Mouse (Mus musculus) left cerebral cortex, adult 6 months (tissue): ENCODE results near the gene Ptges2. TPM values are rescaled to one million over a fixed set of nuclear protein-coding genes. Genes with fewer than 3 reads are reported as not detected.

Experiments used
- long read RNA-seq, 2 experiments: library from polyadenylated mRNA; unstranded; transcript quantifications; one replicate each; pipeline ENCODE4 v2.0.0; 2019 to 2020
- polyA plus RNA-seq: library from polyadenylated mRNA; unstranded; fragments of <200 nt; fragmentation: Nextera tagmentation; gene quantifications from 2 replicates; pipeline ENCODE4 v1.2.3, GENCODE M21; 2021

Ptges2 gene
- polyA plus RNA-seq = 16.4 and 56.6 TPM in 2 replicates
- long read RNA-seq, experiment 1, full-length matches to known transcripts = 89 of 113 reads
- long read RNA-seq, experiment 1, partial matches to known transcripts = 5 of 113 reads
- long read RNA-seq, experiment 1, other reads (novel, unspliced or antisense) = 19 of 113 reads
- long read RNA-seq, experiment 2, full-length matches to known transcripts = 13 of 31 reads
- long read RNA-seq, experiment 2, partial matches to known transcripts = 12 of 31 reads
- long read RNA-seq, experiment 2, other reads (novel, unspliced or antisense) = 6 of 31 reads

GRCm38 (mm10) chr2:32395484-32395945 lies at the start of gene Ptges2:
TSS of gene Ptges2 (plus strand) at chr2:32395896.

DNA sequence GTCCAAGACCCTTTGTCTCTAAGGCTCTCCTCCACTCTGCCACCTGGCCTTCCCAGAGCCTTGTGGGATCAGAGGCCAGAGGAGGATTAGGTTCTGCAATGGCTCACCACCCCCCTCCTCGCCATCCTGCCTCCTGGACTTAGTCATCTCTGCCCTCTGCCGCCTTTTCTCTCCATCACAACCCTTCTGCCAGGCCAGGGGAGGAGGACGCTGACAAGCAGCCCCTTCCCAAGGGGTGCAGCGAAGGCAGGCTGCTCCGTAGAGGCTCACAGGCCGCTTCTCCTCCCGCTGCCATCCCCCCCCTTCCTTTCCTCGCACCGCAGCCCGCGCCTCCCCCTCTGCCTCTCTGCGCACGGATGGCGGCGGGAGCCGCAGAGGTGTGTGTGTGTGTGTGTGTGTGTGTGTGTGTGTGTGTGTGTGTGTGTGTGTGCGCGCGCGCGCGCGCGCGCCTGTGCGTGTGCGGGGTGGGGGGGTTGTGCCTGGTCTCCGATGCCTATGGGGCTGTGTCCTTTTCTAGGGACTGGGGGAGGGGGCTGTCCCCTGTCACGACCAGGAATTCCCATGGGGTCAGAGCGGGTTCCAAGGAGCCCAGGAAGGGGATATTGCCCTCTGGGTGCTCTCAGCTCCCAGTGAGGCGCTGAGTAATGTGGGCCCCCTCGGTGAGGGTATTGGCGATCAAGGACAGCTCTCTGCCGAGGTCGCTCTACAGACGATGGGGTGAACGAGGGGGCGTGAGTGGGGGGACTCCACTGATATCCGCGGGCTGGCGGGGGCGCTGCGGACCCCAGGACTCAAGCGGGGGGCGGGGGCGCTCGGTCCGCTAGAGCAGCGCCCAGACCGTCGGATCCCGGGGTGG lies 43.3 kb upstream of the Ptges2 start, which contains the start of gene Ciz1:
TSS of gene Ciz1 (plus strand) at position 177 of the 856 bp plus-strand sequence.

DNA sequence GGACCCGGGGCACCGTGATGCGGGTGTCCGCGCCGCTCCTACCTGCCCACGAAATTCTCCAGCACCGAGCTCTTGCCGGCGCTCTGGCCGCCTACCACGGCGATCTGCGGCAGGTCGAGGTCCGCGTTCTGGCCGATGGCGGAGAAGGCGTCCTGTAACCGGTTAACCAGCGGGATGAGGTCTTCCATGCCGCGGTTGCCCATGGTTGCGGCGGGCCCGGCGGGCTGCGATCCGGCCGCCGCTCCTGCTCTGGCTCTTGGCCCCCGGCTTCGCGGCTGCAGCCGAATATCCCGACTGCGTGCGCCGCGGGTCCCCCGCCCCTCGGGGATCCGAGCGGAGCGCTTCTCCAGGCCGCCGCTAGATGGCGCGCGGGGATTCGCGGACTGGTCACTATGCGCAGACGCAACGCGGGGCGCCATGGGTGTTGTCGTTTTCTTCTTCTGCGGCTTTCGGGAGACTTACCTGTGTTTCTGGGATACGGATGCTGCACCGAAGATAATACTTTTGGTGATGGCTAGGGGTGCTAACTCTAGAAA lies 42.6 kb upstream of the Ptges2 start, which contains the start of gene Dnm1:
TSS of gene Dnm1 (minus strand) at position 332 of the 536 bp plus-strand sequence.

GRCm38 (mm10) chr2:32381775-32382223 lies 13.9 kb upstream of the Ptges2 start, which contains the start of gene 1110008P14Rik:
TSS of gene 1110008P14Rik (minus strand) at chr2:32381938.

DNA sequence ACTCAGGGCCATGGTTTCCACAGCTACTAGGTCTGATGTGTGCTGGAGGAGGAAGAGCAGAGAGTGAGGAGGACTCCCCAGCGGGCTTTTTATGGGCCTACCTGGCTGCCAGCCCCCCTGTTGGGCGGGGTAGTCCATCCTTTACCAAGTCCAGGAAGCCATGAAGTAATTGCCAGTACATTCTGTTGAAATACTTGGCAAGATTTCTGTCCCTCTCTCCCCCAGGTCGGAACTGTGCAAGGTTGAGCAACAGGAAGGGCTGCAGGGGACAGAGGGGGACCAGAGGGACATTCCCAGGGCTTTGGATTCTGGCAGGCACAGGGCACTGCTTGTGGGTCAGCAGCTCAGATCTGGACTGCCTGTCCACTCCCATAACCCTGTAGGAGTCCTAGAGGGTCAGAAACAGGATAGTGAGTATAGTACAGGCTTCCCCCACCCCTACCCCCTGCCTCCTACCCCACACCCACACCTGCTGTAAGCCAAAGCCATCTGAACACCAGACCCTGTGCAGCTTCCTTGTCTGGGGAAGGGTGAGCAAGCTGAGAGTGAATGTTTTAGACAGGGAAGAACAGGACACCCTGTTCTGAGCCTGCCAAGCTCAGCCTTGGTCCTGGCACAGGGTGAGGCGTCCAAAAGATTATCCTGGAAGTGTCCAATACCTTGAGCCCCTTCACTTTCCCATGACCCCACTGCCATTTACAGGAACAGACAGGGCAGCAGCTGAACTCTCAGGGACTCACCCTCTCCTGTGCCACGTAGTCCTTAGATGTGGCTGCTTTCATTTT lies 7.8 kb upstream of the Ptges2 start, which contains the start of gene Lcn2:
TSS of gene Lcn2 (minus strand) at position 547 of the 785 bp plus-strand sequence.

GRCm38 (mm10) chr2:32449761-32450754 lies 54.4 kb downstream of the Ptges2 start, which contains the start of gene Naif1:
TSS of gene Naif1 (plus strand) at chr2:32450457.

DNA sequence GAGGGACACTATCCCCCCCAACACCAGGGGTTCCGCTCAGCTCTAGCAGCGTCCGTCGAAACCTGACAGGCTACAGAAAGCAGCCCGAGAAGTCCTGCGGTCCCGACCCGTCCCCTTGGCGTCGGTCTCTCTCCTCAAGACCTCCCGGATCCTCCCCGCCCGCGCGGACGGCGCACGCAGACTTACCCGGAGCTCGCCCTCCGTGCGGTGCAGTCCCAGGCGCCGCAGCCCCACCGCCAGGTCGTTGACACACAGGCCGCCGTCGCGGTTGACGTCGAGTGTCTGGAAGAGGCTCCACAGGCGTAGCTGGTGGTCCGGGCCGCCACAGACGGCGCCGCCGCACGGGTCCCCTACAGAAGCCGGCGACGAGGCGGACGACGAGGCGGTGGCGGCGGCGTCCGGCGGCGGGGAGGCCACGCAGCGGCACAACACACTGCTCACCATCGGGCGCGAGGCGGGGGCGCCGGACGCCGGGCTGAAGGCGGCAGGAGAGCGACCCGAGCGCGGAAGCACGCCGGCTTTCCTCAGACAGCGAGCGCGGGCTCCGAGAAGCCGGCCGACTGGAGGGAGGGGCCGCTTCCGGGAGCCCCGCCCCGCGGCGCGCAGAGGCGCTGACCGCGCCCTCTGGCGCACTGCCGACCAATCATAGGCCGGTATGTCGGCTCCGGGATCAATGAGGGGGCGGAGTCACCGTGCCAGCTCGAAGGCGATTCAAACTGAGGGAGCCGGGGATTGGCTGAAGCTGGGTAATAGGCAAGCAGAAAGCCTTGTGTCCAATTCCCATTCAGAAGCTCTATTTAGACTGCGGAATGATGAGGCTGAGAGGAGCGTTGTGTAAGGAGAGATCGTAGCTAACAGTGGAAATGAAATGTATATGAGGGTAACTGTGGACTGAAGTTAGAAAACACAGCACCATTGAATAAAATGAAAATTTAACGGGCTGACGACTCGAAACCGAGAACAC lies 55.5 kb downstream of the Ptges2 start, which contains the start of gene Slc25a25:
TSS of gene Slc25a25 (minus strand) at position 565 of the 964 bp plus-strand sequence.

Other genes with a start within 250 kb of the Ptges2 start
- gene Prrc2b, start 244.8 kb upstream of the Ptges2 start, polyA plus RNA-seq = 28.9 and 41.1 TPM in 2 replicates
- 7.7 and 8.6 TPM in 2 replicates for gene Pomt1, start 159.3 kb upstream of the Ptges2 start, polyA plus RNA-seq
- gene Uck1, start 135.7 kb upstream of the Ptges2 start, polyA plus RNA-seq = 29.9 and 37.2 TPM in 2 replicates
- gene Golga2, start 108.5 kb upstream of the Ptges2 start, polyA plus RNA-seq = 22.9 and 25.4 TPM in 2 replicates
- gene Swi5, start 107.8 kb upstream of the Ptges2 start, polyA plus RNA-seq = 187 and 257 TPM in 2 replicates
- gene Ciz1, start 43.6 kb upstream of the Ptges2 start, polyA plus RNA-seq = 18.2 and 22.3 TPM in 2 replicates
- gene Dnm1, start 42.6 kb upstream of the Ptges2 start, polyA plus RNA-seq = 192 and 259 TPM in 2 replicates
- gene 1110008P14Rik, start 14.0 kb upstream of the Ptges2 start, polyA plus RNA-seq = 1,229 and 1,329 TPM in 2 replicates
- gene Lcn2, start 7.6 kb upstream of the Ptges2 start, polyA plus RNA-seq = 0.48 TPM in 1 of 2 replicates, not detected in the other
- gene Naif1, start 54.6 kb downstream of the Ptges2 start, polyA plus RNA-seq = 2.7 and 3.6 TPM in 2 replicates
- gene Slc25a25, start 55.5 kb downstream of the Ptges2 start, polyA plus RNA-seq = 26.0 and 30.4 TPM in 2 replicates
- 11.8 and 47.4 TPM in 2 replicates for gene Fam102a, start 139.4 kb downstream of the Ptges2 start, polyA plus RNA-seq
- 158 and 169 TPM in 2 replicates for gene Dpm2, start 175.0 kb downstream of the Ptges2 start, polyA plus RNA-seq
- gene Pip5kl1, start 178.9 kb downstream of the Ptges2 start, polyA plus RNA-seq = 1.8 and 2.5 TPM in 2 replicates
- 0.82 and 1.0 TPM in 2 replicates for gene 9430097D07Rik, start 179.8 kb downstream of the Ptges2 start, polyA plus RNA-seq
- 30.9 and 36.6 TPM in 2 replicates for gene St6galnac4, start 191.2 kb downstream of the Ptges2 start, polyA plus RNA-seq
- 13.3 and 40.6 TPM in 2 replicates for gene St6galnac6, start 203.8 kb downstream of the Ptges2 start, polyA plus RNA-seq
- 112 and 131 TPM in 2 replicates for gene Ak1, start 225.9 kb downstream of the Ptges2 start, polyA plus RNA-seq